ENCODE assay signal across 16 mouse cellular contexts in the genomic region with DNA sequence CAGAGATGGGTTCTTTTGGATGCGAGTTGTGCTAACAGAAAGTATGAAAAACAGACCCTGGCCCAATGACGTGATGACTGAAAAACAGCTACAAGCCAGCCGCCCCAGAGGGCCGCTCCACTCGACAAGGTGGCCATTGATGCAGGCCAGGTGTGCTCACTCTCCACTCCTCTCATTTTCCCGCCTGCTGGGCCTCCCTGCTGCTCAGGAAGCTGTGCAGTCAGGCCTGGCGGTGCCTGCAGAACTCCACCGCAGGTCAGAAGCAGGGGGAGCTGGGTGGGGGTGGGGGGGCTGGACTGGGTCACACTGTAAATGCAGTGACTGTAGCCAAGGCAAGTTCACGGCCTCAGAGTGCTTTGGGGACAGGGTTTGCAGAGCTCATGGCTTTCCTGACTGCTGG.
DNase-seq lines count a peak whose midpoint lies in the region; ATAC-seq lines count a peak whose summit lies in the region.
"Had no signal": no experiment of that assay in that cellular context is flagged by ENCODE, and none has a peak within 500 bp of the region (broad histone marks: within the 10 kb centered on the region; RNA-seq: fewer than 3 reads in every experiment).

No protein-coding gene starts in this region.

- no peak for DNase-seq in heart, adult 18-20 months
- peak; percentile 12 for DNase-seq in kidney, postnatal 14 days
- no peak for DNase-seq in kidney, adult 8-10 months
- DNase-seq in embryonic facial prominence, embryonic 10.5 days (ENCODE audit: low spot score): peak; percentile 72
- DNase-seq in adrenal gland, postnatal 14 days: no peak
- DNase-seq in adrenal gland, adult (ENCODE audit: inconsistent age in 2 of 2, low spot score in 1 of 2): no peak
- DNase-seq: adrenal gland, postnatal 36 days; B cell, adult 2 months; cerebellum, postnatal 14 days; heart, postnatal 10 days; liver; right cerebral cortex, postnatal 25 days; thymus, adult 2 months had no signal

- no peaks in the 10 kb centered on the region for H3K36me3 ChIP-seq in heart, embryonic 13.5 days
- no peaks in the 10 kb centered on the region for H3K36me3 ChIP-seq in embryonic facial prominence, embryonic 10.5 days (replicated peaks)
- no peaks in the 10 kb centered on the region for H3K36me3 ChIP-seq in limb, embryonic 12.5 days

- H3K4me2 ChIP-seq in heart, embryonic 13.5 days: no peak overlapping the region
- H3K4me2 ChIP-seq in limb, embryonic 12.5 days: peak overlapping the region; percentile 23; the same call in 1 of the 2 replicates

- H3K9ac ChIP-seq in heart, embryonic 13.5 days: 0 out of 2 replicates have a peak overlapping the region, but pooled peaks have one; percentile 14
- no peak overlapping the region for H3K9ac ChIP-seq in limb, embryonic 12.5 days (replicated peaks)

- 0 out of 2 replicates have a peak, but pooled peaks cover 3% of the 10 kb centered on the region for H3K9me3 ChIP-seq in heart, embryonic 13.5 days
- H3K9me3 ChIP-seq in embryonic facial prominence, embryonic 10.5 days: no peaks in the 10 kb centered on the region; the same call in 1 of the 2 replicates
- peaks cover 3% of the 10 kb centered on the region; the same call in 1 of the 2 replicates for H3K9me3 ChIP-seq in limb, embryonic 12.5 days

- H3K4me3 ChIP-seq in heart, embryonic 13.5 days: no peak overlapping the region
- H3K4me3 ChIP-seq in embryonic facial prominence, embryonic 10.5 days: no peak overlapping the region
- no peak overlapping the region for H3K4me3 ChIP-seq in limb, embryonic 12.5 days (replicated peaks)

- 24% methylated on average over 9 of the region's 9 CpGs for WGBS in heart, embryonic 13.5 days
- WGBS in embryonic facial prominence, embryonic 10.5 days: 29% methylated on average over 9 of the region's 9 CpGs
- 4% methylated on average over 9 of the region's 9 CpGs for WGBS in limb, embryonic 12.5 days

- no peaks in the 10 kb centered on the region; the same call in 1 of the 2 replicates for H3K27me3 ChIP-seq in heart, embryonic 13.5 days (replicated peaks)
- H3K27me3 ChIP-seq in embryonic facial prominence, embryonic 10.5 days (replicated peaks; ENCODE audit: low read depth, poor library complexity, severe bottlenecking): no peaks in the 10 kb centered on the region; the same call in 1 of the 2 replicates
- no peaks in the 10 kb centered on the region for H3K27me3 ChIP-seq in limb, embryonic 12.5 days

- H3K27ac ChIP-seq in heart, embryonic 13.5 days (replicated peaks): no peak overlapping the region
- H3K27ac ChIP-seq in embryonic facial prominence, embryonic 10.5 days (replicated peaks): peak overlapping the region; percentile 76
- peak overlapping the region; percentile 95 for H3K27ac ChIP-seq in limb, embryonic 12.5 days

- ATAC-seq in heart, embryonic 13.5 days (ENCODE audit: extremely low read depth, insufficient number of reproducible peaks, low FRiP score, low TSS enrichment): no peak
- ATAC-seq in limb, embryonic 12.5 days (ENCODE audit: insufficient number of reproducible peaks, insufficient read depth, low FRiP score, low TSS enrichment, low read depth): peak; percentile 83
- ATAC-seq: intestine, embryonic 16.5 days had no signal

- H3K4me1 ChIP-seq in heart, embryonic 13.5 days: peaks cover 26% of the 10 kb centered on the region
- peaks cover 51% of the 10 kb centered on the region for H3K4me1 ChIP-seq in embryonic facial prominence, embryonic 10.5 days
- peaks cover 70% of the 10 kb centered on the region for H3K4me1 ChIP-seq in limb, embryonic 12.5 days (replicated peaks)

Comparison
In these comparisons a context has a peak if more than half of its experiments do, and no peak if none do; other contexts are left out.
1. DNase-seq: peak in kidney, postnatal 14 days (single experiment) and embryonic facial prominence, embryonic 10.5 days (single experiment); none in heart, adult 18-20 months (0 of 2), kidney, adult 8-10 months (0 of 2), adrenal gland, postnatal 14 days (single experiment) and adrenal gland, adult (0 of 2).